Mouse (Mus musculus) heart, embryonic 13.5 days (tissue): ENCODE results near the gene Ppp1cb. TPM values are rescaled to one million over a fixed set of nuclear protein-coding genes. Genes with fewer than 3 reads are reported as not detected.

ENCODE experiments used
- ATAC-seq: fragments of 200-750 bp; cut with Nextera tagmentation; 2 replicates; pipeline ENCODE4 v1.8.0; 2017; ENCODE audit warnings: moderate TSS enrichment; ENCODE audit not compliant: insufficient number of reproducible peaks, low FRiP score, low TSS enrichment; ENCODE audit errors: extremely low read depth
- H3K27ac ChIP-seq: fragments of 300-500 bp; sonication (generic); replicated peaks from 2 replicates; pipeline ENCODE4 v1.5.1; 2015; ENCODE audit warnings: moderate library complexity, mild to moderate bottlenecking, inconsistent platforms
- H3K27me3 ChIP-seq: fragments of 300-500 bp; sonication (generic); replicated peaks from 2 replicates; pipeline ENCODE4 v1.6.1; 2015; ENCODE audit warnings: mild to moderate bottlenecking, inconsistent platforms
- H3K36me3 ChIP-seq: fragments of 300-500 bp; sonication (generic); 2 replicates; pipeline ENCODE4 v1.6.1; 2015; ENCODE audit warnings: mild to moderate bottlenecking, inconsistent platforms
- H3K4me1 ChIP-seq: fragments of 300-500 bp; sonication (generic); 2 replicates; pipeline ENCODE4 v1.6.1; 2015; ENCODE audit warnings: inconsistent platforms
- H3K4me2 ChIP-seq: fragments of 300-500 bp; sonication (generic); 2 replicates; pipeline ENCODE4 v1.6.1; 2015; ENCODE audit warnings: inconsistent platforms, mild to moderate bottlenecking, moderate library complexity
- H3K4me3 ChIP-seq: fragments of 300-500 bp; sonication (generic); 2 replicates; pipeline ENCODE4 v1.5.1; 2015; ENCODE audit warnings: moderate library complexity, mild to moderate bottlenecking, inconsistent platforms
- H3K9ac ChIP-seq: fragments of 300-500 bp; sonication (generic); 2 replicates; pipeline ENCODE4 v1.6.1; 2015; ENCODE audit warnings: inconsistent platforms, mild to moderate bottlenecking, moderate library complexity
- H3K9me3 ChIP-seq: fragments of 300-500 bp; sonication (generic); 2 replicates; pipeline ENCODE4 v1.6.1; 2016; ENCODE audit warnings: inconsistent platforms
- WGBS: fragments of 180-500 bp; shearing (Covaris S2); methylation state at CpG from one replicate; pipeline ENCODE4 v1.1.7; 2015; ENCODE audit warnings: mixed read lengths; 5-methylcytosine and 5-hydroxymethylcytosine counted together
- polyA plus RNA-seq: library from polyadenylated mRNA; unstranded; fragments of >200 nt; fragmentation: Nextera tagmentation; extraction: Ambion mirVana; gene quantifications from 2 replicates; pipeline ENCODE4 v1.2.1, GENCODE M21; 2015

The Ppp1cb gene
- polyA plus RNA-seq, 1 experiment from 2014 or later = 217 TPM

DNA sequence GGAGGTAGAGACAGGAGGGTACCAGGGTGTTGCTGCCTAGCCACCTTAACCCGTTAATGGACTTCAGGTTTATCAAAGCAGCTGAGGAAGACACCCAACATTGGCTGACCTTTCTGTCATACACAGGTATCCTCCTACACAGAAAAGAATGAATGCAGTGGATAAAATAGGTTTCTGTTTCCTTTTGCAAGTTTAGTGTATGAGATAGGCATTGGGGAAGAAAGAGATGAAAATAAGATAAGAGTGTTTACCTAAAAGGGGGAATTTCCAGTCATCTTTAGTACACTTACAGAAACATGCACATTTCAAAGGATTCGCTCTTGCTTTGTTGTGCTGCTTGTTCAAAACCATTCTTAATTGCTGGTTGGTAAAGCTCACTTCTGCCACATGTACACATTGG, 29.4 kb downstream of the Ppp1cb start:
- Histone ChIP-seq H3K4me3 (no peak overlapping the region), H3K36me3 (peaks cover 88% of the 10 kb centered on the region), H3K27ac (no peak overlapping the region), H3K27me3 (no peaks in the 10 kb centered on the region), H3K9me3 (no peaks in the 10 kb centered on the region), H3K4me1 (no peaks in the 10 kb centered on the region), H3K4me2 (no peak overlapping the region), H3K9ac (no peak overlapping the region)
- no peak for ATAC-seq
- WGBS = 84% methylated on average over 2 of the region's 2 CpGs

- Histone ChIP-seq H3K9me3 (no peaks in the 10 kb centered on the region), H3K27me3 (no peaks in the 10 kb centered on the region), H3K4me1 (0 out of 2 replicates have a peak, but pooled peaks cover 6% of the 10 kb centered on the region), H3K27ac (no peak overlapping the region; the same call in 1 of the 2 replicates), H3K4me3 (no peak overlapping the region), H3K9ac (no peak overlapping the region), H3K4me2 (no peak overlapping the region), H3K36me3 (peaks cover 83% of the 10 kb centered on the region)
- ATAC-seq = no peak
- WGBS = 68% methylated on average over 3 of the region's 3 CpGs
Measured at GRCm38 (mm10) chr5:32494084-32494700, 35.5 kb downstream of the Ppp1cb start.

GRCm38 (mm10) chr5:32508766-32509165, 50.1 kb downstream of the Ppp1cb start:
- Histone ChIP-seq H3K27ac (no peak overlapping the region), H3K4me1 (no peaks in the 10 kb centered on the region), H3K9ac (no peak overlapping the region), H3K4me2 (no peak overlapping the region), H3K36me3 (peaks cover 24% of the 10 kb centered on the region), H3K9me3 (no peaks in the 10 kb centered on the region), H3K27me3 (no peaks in the 10 kb centered on the region), H3K4me3 (no peak overlapping the region)
- no peak for ATAC-seq
- WGBS = 64% methylated on average over 3 of the region's 3 CpGs

GRCm38 (mm10) chr5:32520381-32520780, 61.7 kb downstream of the Ppp1cb start:
- Histone ChIP-seq H3K4me1 (no peaks in the 10 kb centered on the region), H3K36me3 (no peaks in the 10 kb centered on the region), H3K9me3 (no peaks in the 10 kb centered on the region), H3K9ac (no peak overlapping the region), H3K4me3 (no peak overlapping the region), H3K27me3 (no peaks in the 10 kb centered on the region), H3K27ac (no peak overlapping the region), H3K4me2 (no peak overlapping the region)
- 19% methylated on average over 1 of the region's 1 CpGs for WGBS
- no peak for ATAC-seq

GRCm38 (mm10) chr5:32549449-32549848, 90.8 kb downstream of the Ppp1cb start:
- Histone ChIP-seq H3K27ac (no peak overlapping the region), H3K4me1 (no peaks in the 10 kb centered on the region), H3K27me3 (no peaks in the 10 kb centered on the region), H3K4me3 (no peak overlapping the region), H3K4me2 (no peak overlapping the region), H3K9me3 (no peaks in the 10 kb centered on the region), H3K9ac (no peak overlapping the region), H3K36me3 (no peaks in the 10 kb centered on the region)
- 77% methylated on average over 2 of the region's 2 CpGs for WGBS
- no peak for ATAC-seq

DNA sequence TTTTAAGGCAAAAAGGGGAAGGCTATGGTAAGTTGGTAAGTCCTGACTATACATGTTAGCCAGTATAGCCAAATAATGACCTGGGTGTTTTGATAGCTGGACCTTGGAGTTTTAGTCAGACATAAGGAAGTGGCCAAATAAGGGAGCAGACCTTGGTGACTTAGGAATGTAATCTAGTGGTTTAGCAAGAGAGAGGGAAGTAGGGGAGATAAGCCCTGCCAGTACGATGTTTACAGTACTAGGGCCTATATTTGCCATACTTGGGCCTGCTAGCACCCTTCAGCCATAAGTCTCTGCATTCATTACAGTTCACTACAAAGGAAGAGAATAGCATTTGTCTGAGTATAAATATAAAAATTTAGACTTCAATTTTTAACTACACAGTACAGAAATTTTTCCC, 106.1 kb downstream of the Ppp1cb start:
- Histone ChIP-seq H3K4me1 (0 out of 2 replicates have a peak, but pooled peaks cover 3% of the 10 kb centered on the region), H3K27me3 (no peaks in the 10 kb centered on the region), H3K36me3 (no peaks in the 10 kb centered on the region), H3K9ac (no peak overlapping the region), H3K9me3 (no peaks in the 10 kb centered on the region), H3K4me3 (no peak overlapping the region), H3K4me2 (no peak overlapping the region), H3K27ac (no peak overlapping the region)
- 7% methylated on average over 1 of the region's 1 CpGs for WGBS
- ATAC-seq = no peak

Other genes starting within 250 kb of the Ppp1cb start
- 1.8 TPM in 2 replicates for gene Plb1, start 226.1 kb upstream of the Ppp1cb start, polyA plus RNA-seq
- gene Yes1, start 152.3 kb downstream of the Ppp1cb start, polyA plus RNA-seq = 21.5 and 21.6 TPM in 2 replicates